Mouse (Mus musculus) erythroblast, embryonic 14.5 days (primary cell): ENCODE results near the gene Ccm2. TPM values are rescaled to one million over a fixed set of nuclear protein-coding genes. Genes with fewer than 3 reads are reported as not detected.

Experiments used
- H3K27me3 ChIP-seq: 2 replicates; pipeline ENCODE4 v1.6.1; 2012; ENCODE audit warnings: inconsistent platforms; ENCODE audit not compliant: control insufficient read depth
- H3K36me3 ChIP-seq: 2 replicates; pipeline ENCODE4 v1.6.1; 2012; ENCODE audit warnings: mild to moderate bottlenecking, inconsistent platforms; ENCODE audit not compliant: control insufficient read depth
- H3K4me1 ChIP-seq: 2 replicates; pipeline ENCODE4 v1.6.1; 2012; ENCODE audit warnings: inconsistent platforms; ENCODE audit not compliant: control insufficient read depth
- H3K4me3 ChIP-seq: replicated peaks from 2 replicates; pipeline ENCODE3; 2012; ENCODE audit warnings: moderate library complexity, mild to moderate bottlenecking, inconsistent platforms
- H3K9me3 ChIP-seq: 2 replicates; pipeline ENCODE4 v1.6.1; 2012; ENCODE audit warnings: low read length, inconsistent platforms, mixed read lengths; ENCODE audit not compliant: control insufficient read depth
- GATA1 ChIP-seq: IDR thresholded peaks from 2 replicates; pipeline ENCODE4 v1.6.1; 2012; ENCODE audit warnings: low read length, inconsistent platforms, mixed read lengths
- TAL1 ChIP-seq: IDR thresholded peaks from 3 replicates; pipeline ENCODE4 v1.6.1; 2012; ENCODE audit warnings: low read length, inconsistent platforms, mixed read lengths
- polyA plus RNA-seq: library from polyadenylated mRNA; stranded (reverse); fragments of >175 nt; gene quantifications from 2 replicates; pipeline ENCODE4 v1.2.3, GENCODE M21; 2012

The Ccm2 gene
- polyA plus RNA-seq, 1 experiment = 2.8 TPM

DNA sequence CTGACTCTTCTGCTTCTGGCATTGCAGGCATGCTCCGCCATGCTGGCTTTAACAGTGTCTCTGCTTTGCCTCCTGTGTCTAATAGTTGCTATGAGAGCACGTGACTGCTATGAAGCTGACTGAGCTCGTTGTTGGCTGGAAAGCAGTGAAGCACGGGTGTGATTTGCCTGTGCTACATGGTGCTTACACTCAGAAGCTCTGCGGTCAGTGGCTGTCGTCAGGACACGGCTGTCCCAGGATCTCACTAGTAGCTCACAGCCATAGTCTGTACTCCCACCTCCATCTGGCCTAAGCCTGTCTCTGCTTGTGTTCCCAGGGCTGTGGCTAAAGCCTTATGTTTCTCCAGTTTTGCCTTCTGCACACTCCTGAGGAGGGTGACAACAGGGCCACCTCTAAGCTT, 41.6 kb downstream of the Ccm2 start:
- H3K27me3 ChIP-seq = no peaks in the 10 kb centered on the region
- peaks cover 81% of the 10 kb centered on the region for H3K4me1 ChIP-seq
- peaks cover 87% of the 10 kb centered on the region for H3K36me3 ChIP-seq
- no peaks in the 10 kb centered on the region for H3K9me3 ChIP-seq
- TF ChIP-seq GATA1 (no peak), TAL1 (no peak)
- no peak overlapping the region for H3K4me3 ChIP-seq

DNA sequence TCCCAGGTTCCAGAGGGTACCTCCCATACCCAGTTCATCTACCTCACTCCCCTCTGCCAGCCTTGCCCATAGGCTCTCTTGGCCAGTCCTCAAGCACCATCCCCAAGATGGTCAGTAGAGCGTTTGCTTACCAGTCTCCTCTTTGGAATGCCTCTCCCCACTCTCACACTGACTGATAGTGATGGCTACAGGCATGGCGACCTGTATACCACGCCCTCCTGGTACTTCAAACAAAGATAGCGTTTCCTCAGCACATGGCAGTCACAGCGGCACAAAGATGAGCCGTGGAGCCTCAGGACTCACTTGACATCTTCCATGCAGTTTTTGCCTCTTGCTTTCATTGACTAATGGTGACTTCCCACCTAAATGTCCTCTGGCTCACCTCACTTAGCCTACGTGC, 43.2 kb downstream of the Ccm2 start:
- TF ChIP-seq GATA1 (no peak), TAL1 (no peak)

DNA sequence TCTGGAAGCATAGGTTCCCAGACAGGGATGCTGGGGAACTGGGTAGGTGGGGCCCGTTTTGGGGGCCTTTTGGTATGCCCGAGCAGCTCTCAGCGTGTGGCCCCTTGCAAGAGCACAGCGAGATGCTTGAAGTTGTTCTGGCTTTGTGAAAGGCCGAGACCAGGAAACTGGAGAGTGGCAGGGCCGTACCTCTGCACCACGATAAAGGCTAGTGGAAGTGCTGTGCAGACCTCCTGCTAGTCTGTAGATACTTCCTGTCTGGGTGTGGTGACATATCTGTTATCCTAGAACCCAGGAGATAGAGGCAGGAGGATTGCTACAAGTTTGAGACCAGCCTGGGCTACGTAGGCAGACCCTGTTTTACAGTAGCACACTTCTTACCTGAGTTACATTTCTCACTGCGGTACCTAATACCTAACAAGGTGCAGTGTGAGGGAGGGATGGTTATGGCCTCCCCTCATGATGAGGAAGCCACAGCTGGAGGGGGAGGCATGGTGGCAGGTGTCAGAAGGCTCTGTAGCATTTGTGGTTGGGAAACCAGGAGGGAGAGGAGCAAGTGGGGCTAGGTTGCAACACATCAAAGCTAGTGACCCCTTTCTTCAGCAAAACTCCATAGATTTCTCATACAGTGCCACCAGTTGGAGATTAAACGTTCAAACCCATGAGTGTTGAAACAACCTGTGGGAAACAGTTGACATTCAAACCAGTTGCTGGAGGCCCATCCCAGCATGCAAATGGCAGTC, 44.4 kb downstream of the Ccm2 start:
- peaks cover 93% of the 10 kb centered on the region for H3K4me1 ChIP-seq
- peak; percentile 51 for TF ChIP-seq GATA1
- peak; percentile 63 for TF ChIP-seq TAL1
- no peaks in the 10 kb centered on the region for H3K9me3 ChIP-seq
- peaks cover 93% of the 10 kb centered on the region for H3K36me3 ChIP-seq
- H3K4me3 ChIP-seq = peak overlapping the region; percentile 33
- H3K27me3 ChIP-seq = no peaks in the 10 kb centered on the region

More for the DNA sequence above, 43.2 kb downstream of the Ccm2 start:
- H3K9me3 ChIP-seq = no peaks in the 10 kb centered on the region
- H3K4me1 ChIP-seq = peaks cover 92% of the 10 kb centered on the region
- no peaks in the 10 kb centered on the region for H3K27me3 ChIP-seq
- H3K4me3 ChIP-seq = no peak overlapping the region
- peaks cover 93% of the 10 kb centered on the region for H3K36me3 ChIP-seq

GRCm38 (mm10) chr11:6593406-6593805, 46.7 kb downstream of the Ccm2 start:
- Histone ChIP-seq H3K4me3 (no peak overlapping the region), H3K36me3 (peaks cover 96% of the 10 kb centered on the region), H3K9me3 (no peaks in the 10 kb centered on the region), H3K4me1 (peaks cover 96% of the 10 kb centered on the region), H3K27me3 (no peaks in the 10 kb centered on the region)
- no peak for TF ChIP-seq GATA1
- TF ChIP-seq TAL1 = no peak

DNA sequence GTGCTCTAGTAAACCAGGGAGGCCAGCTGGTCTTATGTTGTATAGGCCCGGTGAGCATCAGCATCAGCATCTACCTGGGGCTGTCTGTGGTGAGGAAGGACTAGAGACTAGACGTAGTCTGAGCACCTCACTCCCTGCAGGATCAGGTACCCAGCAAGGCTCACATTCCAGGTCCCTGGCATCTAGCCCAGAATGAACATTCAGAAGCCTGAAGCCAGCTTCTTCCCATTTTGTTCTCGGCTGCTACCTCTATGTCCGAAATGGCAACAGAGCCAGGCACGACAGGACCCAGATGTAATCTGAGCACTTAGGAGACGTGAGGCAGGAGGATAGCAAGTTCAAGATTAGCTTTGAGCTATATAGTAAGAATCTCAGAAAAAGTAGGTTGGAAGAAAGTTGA, 48.2 kb downstream of the Ccm2 start:
- no peak for TF ChIP-seq GATA1
- TF ChIP-seq TAL1 = no peak
- Histone ChIP-seq H3K9me3 (no peaks in the 10 kb centered on the region), H3K36me3 (peaks cover 91% of the 10 kb centered on the region), H3K4me1 (peaks cover 97% of the 10 kb centered on the region), H3K4me3 (no peak overlapping the region), H3K27me3 (no peaks in the 10 kb centered on the region)

- H3K4me1 ChIP-seq = peaks cover 97% of the 10 kb centered on the region
- TF ChIP-seq TAL1 (no peak), GATA1 (no peak)
- H3K9me3 ChIP-seq = no peaks in the 10 kb centered on the region
- H3K4me3 ChIP-seq = no peak overlapping the region
- peaks cover 86% of the 10 kb centered on the region for H3K36me3 ChIP-seq
- H3K27me3 ChIP-seq = no peaks in the 10 kb centered on the region
These were observed 48.7 kb downstream of the Ccm2 start for GRCm38 (mm10) chr11:6595339-6595738.

- no peaks in the 10 kb centered on the region for H3K27me3 ChIP-seq
- peaks cover 97% of the 10 kb centered on the region for H3K4me1 ChIP-seq
- no peaks in the 10 kb centered on the region for H3K9me3 ChIP-seq
- TF ChIP-seq TAL1 (no peak), GATA1 (no peak)
- H3K4me3 ChIP-seq = no peak overlapping the region
- H3K36me3 ChIP-seq = peaks cover 77% of the 10 kb centered on the region
These were observed 49.5 kb downstream of the Ccm2 start for GRCm38 (mm10) chr11:6596205-6596604.

DNA sequence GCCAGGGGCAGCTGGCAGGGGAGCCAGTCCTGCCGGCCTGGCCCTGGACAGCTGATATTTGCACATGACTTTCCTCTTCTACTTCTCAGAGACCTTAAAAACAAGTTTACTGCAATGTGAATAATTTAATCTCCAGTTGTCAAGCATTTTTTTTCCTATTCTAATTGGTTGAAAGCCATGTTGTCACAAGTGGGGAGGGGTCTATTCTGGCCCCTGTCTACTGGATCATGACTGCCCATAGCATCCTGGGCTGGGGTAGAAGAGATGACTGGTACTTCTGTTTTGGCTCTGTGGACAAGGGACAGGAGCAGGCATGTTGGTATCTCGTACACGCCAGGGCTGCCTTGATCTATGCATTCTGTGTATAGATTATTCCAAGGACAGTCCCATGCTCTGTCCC, 49.9 kb downstream of the Ccm2 start:
- Histone ChIP-seq H3K36me3 (peaks cover 73% of the 10 kb centered on the region), H3K4me3 (no peak overlapping the region), H3K9me3 (no peaks in the 10 kb centered on the region), H3K27me3 (peaks cover 2% of the 10 kb centered on the region), H3K4me1 (peaks cover 95% of the 10 kb centered on the region)
- TF ChIP-seq TAL1 (no peak), GATA1 (no peak)

DNA sequence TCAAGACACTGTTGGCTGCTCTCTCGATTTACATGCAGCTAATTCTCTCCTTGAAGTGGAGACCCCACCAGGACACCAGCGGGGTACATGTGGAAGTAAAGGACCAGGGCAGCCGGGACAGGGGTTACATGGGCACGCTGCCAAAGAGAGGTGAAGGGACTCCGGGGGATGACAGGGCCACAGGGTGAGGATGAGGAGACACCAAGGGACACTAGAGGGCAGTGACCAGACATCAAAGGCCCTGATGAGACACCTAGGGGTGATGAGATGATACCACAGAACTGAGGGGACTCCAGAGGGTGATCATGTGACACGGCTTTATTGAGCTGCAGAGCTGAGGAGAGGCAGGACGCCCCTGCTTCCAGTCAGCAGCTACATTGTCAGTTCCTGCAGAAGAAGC, 50.8 kb downstream of the Ccm2 start:
- Histone ChIP-seq H3K27me3 (peaks cover 11% of the 10 kb centered on the region), H3K4me1 (peaks cover 94% of the 10 kb centered on the region), H3K36me3 (peaks cover 64% of the 10 kb centered on the region), H3K4me3 (no peak overlapping the region), H3K9me3 (no peaks in the 10 kb centered on the region)
- TF ChIP-seq GATA1 = no peak
- no peak for TF ChIP-seq TAL1
